Mouse (Mus musculus): ENCODE data around the gene Gpd1.

- no peak for TF ChIP-seq CTCF (IDR thresholded peaks at IDR 0.05; ENCODE audit: borderline replicate concordance, control insufficient read depth, extremely low read depth, insufficient read depth, low read length, poor library complexity)
- TF ChIP-seq POLR2A (IDR thresholded peaks at IDR 0.05; ENCODE audit: control insufficient read depth, extremely low read depth, insufficient read depth, low read length, poor library complexity): no peak
Measured at GRCm38 (mm10) chr15:99736675-99737074, 19.4 kb downstream of the Gpd1 start.

Data from thymus, adult 2 months (tissue).